Comparison of ENCODE assay signal across 10 mouse cellular contexts in genomic region chr5:149391574-149392375, GRCm38 (mm10). TPM values are rescaled to one million over a fixed set of nuclear protein-coding genes. Genes with fewer than 3 reads are reported as not detected.
A peak's percentile ranks its signal among the peaks of the same experiment; 100 is the strongest.
DNase-seq lines count a peak whose midpoint lies in the region; ATAC-seq and TF ChIP-seq lines count a peak whose summit lies in the region.
"Had no signal": no experiment of that assay in that cellular context is flagged by ENCODE, and none has a peak within 500 bp of the region (broad histone marks: within the 10 kb centered on the region; RNA-seq: fewer than 3 reads in every experiment).

No protein-coding gene starts in this region.

- TF ChIP-seq CTCF in stomach, postnatal 0 days (IDR thresholded peaks at IDR 0.05; ENCODE audit: low read depth) = no peak

- H3K9me3 ChIP-seq in limb, embryonic 13.5 days = 0 out of 2 replicates have a peak, but pooled peaks cover 3% of the 10 kb centered on the region
- H3K9me3 ChIP-seq in stomach, postnatal 0 days (ENCODE audit: control insufficient read depth, low read length) = no peaks in the 10 kb centered on the region
- H3K9me3 ChIP-seq in forebrain, embryonic 12.5 days = peaks cover 2% of the 10 kb centered on the region; the same call in 1 of the 2 replicates

- intact Hi-C loops in heart, postnatal 10 days (cut with DNase I) = no loop called here

- no peak overlapping the region for H3K4me3 ChIP-seq in limb, embryonic 13.5 days
- no peak overlapping the region for H3K4me3 ChIP-seq in stomach, postnatal 0 days (ENCODE audit: low read depth, low read length)
- no peak overlapping the region for H3K4me3 ChIP-seq in forebrain, embryonic 12.5 days (replicated peaks)

- H3K27me3 ChIP-seq in limb, embryonic 13.5 days = no peaks in the 10 kb centered on the region
- H3K27me3 ChIP-seq in stomach, postnatal 0 days (ENCODE audit: control insufficient read depth, insufficient read depth, low read length) = no peaks in the 10 kb centered on the region
- no peaks in the 10 kb centered on the region for H3K27me3 ChIP-seq in forebrain, embryonic 12.5 days

- H3K27ac ChIP-seq in limb, embryonic 13.5 days = peak overlapping the region; percentile 39; the same call in 1 of the 2 replicates
- H3K27ac ChIP-seq in stomach, postnatal 0 days (replicated peaks) = peak overlapping the region; percentile 81
- H3K27ac ChIP-seq in forebrain, embryonic 12.5 days = no peak overlapping the region

- 20% methylated on average over 18 of the region's 18 CpGs for WGBS in limb, embryonic 13.5 days
- 10% methylated on average over 18 of the region's 18 CpGs for WGBS in stomach, postnatal 0 days
- WGBS in forebrain, embryonic 12.5 days = 72% methylated on average over 18 of the region's 18 CpGs

- no peak for TF ChIP-seq EP300 in stomach, postnatal 0 days (optimal IDR thresholded peaks at IDR 0.05)

- H3K4me2 ChIP-seq in limb, embryonic 13.5 days (replicated peaks) = no peak overlapping the region
- no peak overlapping the region for H3K4me2 ChIP-seq in stomach, postnatal 0 days (replicated peaks; ENCODE audit: low read depth)
- no peak overlapping the region for H3K4me2 ChIP-seq in forebrain, embryonic 12.5 days

- H3K9ac ChIP-seq in limb, embryonic 13.5 days = no peak overlapping the region
- no peak overlapping the region for H3K9ac ChIP-seq in stomach, postnatal 0 days (ENCODE audit: low read length)
- H3K9ac ChIP-seq in forebrain, embryonic 12.5 days = no peak overlapping the region

- peaks cover 29% of the 10 kb centered on the region for H3K4me1 ChIP-seq in limb, embryonic 13.5 days
- no peaks in the 10 kb centered on the region for H3K4me1 ChIP-seq in stomach, postnatal 0 days (replicated peaks; ENCODE audit: control insufficient read depth, insufficient read depth)
- H3K4me1 ChIP-seq in forebrain, embryonic 12.5 days = no peaks in the 10 kb centered on the region

- DNase-seq in heart, adult 11 months = peak; percentile 82
- no peak for DNase-seq in heart, postnatal 10 days
- DNase-seq in thymus, postnatal 4 days = peak; percentile 32
- no peak for DNase-seq in thymus, postnatal 25 days
- no peak for DNase-seq in stomach, postnatal 0 days (ENCODE audit: low spot score)
- DNase-seq in cerebellum, postnatal 10 days = no peak
- DNase-seq: adrenal gland, postnatal 36 days had no signal

- ATAC-seq in limb, embryonic 13.5 days (ENCODE audit: low FRiP score, low read depth) = no peak
- ATAC-seq in stomach, postnatal 0 days (ENCODE audit: low FRiP score, low TSS enrichment) = no peak; the same call in 1 of the 2 replicates
- no peak for ATAC-seq in forebrain, embryonic 12.5 days (ENCODE audit: low FRiP score)

- H3K36me3 ChIP-seq in limb, embryonic 13.5 days = no peaks in the 10 kb centered on the region
- no peaks in the 10 kb centered on the region for H3K36me3 ChIP-seq in stomach, postnatal 0 days (ENCODE audit: control insufficient read depth, insufficient read depth, low read length)
- no peaks in the 10 kb centered on the region for H3K36me3 ChIP-seq in forebrain, embryonic 12.5 days (replicated peaks)

RNA-seq across cellular contexts. Expression of gene Medag, which starts 19.8 kb away (rescaled TPM):
- total RNA-seq in heart, postnatal 10 days (2021) = 10 to 100 TPM; 18.3 to 22.4 TPM
- polyA plus RNA-seq in limb, embryonic 13.5 days (2015; fragmentation: Nextera tagmentation; extraction: Ambion mirVana) = 1.5 and 1.8 TPM in 2 replicates
- 3.4 and 4.1 TPM in 2 replicates for polyA plus RNA-seq in stomach, postnatal 0 days (2015; fragmentation: Nextera tagmentation; extraction: Ambion mirVana)
- 1.2 and 1.3 TPM in 2 replicates for polyA plus RNA-seq in forebrain, embryonic 12.5 days (2016; fragmentation: Nextera tagmentation; extraction: Ambion mirVana)

RNA-seq across cellular contexts. Expression of gene Tex26, which starts 47.7 kb away (rescaled TPM):
- total RNA-seq in heart, postnatal 10 days (2021) = not detected
- 0.10 and 0.38 TPM in 2 replicates for polyA plus RNA-seq in limb, embryonic 13.5 days (2015; fragmentation: Nextera tagmentation; extraction: Ambion mirVana)
- 0.27 and 0.61 TPM in 2 replicates for polyA plus RNA-seq in stomach, postnatal 0 days (2015; fragmentation: Nextera tagmentation; extraction: Ambion mirVana)
- 2.0 and 2.9 TPM in 2 replicates for polyA plus RNA-seq in forebrain, embryonic 12.5 days (2016; fragmentation: Nextera tagmentation; extraction: Ambion mirVana)
- total RNA-seq: adrenal gland, postnatal 36 days; layer of hippocampus, adult 18-20 months had no signal

Comparison
In these comparisons a context has a peak if more than half of its experiments do, and no peak if none do; other contexts are left out.
1. DNase-seq: peak in heart, adult 11 months (single experiment) and thymus, postnatal 4 days (single experiment); none in heart, postnatal 10 days (0 of 2), thymus, postnatal 25 days (single experiment), stomach, postnatal 0 days (single experiment) and cerebellum, postnatal 10 days (0 of 2).